Mouse (Mus musculus): ENCODE results near the gene Tbcd.

DNA sequence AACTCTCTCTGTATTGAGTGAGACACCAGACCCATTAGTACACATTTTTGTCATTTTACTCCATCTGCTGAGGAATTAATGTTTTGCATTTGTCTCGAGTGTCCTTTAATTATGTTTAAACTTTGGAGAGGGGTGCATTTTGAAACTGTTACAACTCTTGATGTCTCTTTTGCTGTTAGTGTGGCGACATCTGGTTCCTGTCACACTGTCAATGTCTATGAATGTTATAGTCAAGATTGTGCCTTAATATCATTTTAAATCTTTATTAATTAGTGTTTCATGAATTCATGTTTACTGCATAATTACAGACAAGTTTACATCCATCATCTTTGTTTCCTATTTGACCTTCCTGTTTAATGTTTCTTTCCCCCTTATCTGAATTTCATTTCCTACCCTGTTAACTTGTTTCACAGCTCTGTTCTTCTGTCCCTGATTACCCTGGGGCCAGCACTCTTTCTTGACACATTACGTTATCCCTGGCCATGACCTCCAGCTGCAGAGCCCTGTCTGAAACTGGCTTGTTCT lies 164.3 kb downstream of the Tbcd start:
- TF ChIP-seq CTCF (IDR thresholded peaks at IDR 0.05; ENCODE audit: insufficient read depth, low read length) (no peak), POLR2A (IDR thresholded peaks at IDR 0.05; ENCODE audit: borderline replicate concordance, extremely low read depth, low read depth, low read length) (no peak)

All from lung, adult 2 months (tissue).